Mouse (Mus musculus) midbrain, embryonic 13.5 days (tissue): ENCODE measurements at regions not wholly inside any gene's neighbourhood (a gene's known extent, or its start where the extent isn't known, plus 50 kb on each side); places are given as distances from the start of the nearest gene placed in this dataset.

ENCODE experiments used
- ATAC-seq: fragments of 200-750 bp; cut with Nextera tagmentation; 2 replicates; pipeline ENCODE4 v1.8.0; 2017; ENCODE audit warnings: mild to moderate bottlenecking, moderate TSS enrichment, moderate library complexity
- H3K27ac ChIP-seq: fragments of 300-500 bp; sonication (generic); 2 replicates; pipeline ENCODE4 v1.5.1; 2015; ENCODE audit warnings: inconsistent platforms, mild to moderate bottlenecking, moderate library complexity
- H3K27me3 ChIP-seq: fragments of 300-500 bp; sonication (generic); 2 replicates; pipeline ENCODE4 v1.6.1; 2015; ENCODE audit warnings: mild to moderate bottlenecking, inconsistent platforms
- H3K36me3 ChIP-seq: fragments of 300-500 bp; sonication (generic); 2 replicates; pipeline ENCODE4 v1.6.1; 2015; ENCODE audit warnings: mild to moderate bottlenecking, inconsistent platforms
- H3K4me1 ChIP-seq: fragments of 300-500 bp; sonication (generic); replicated peaks from 2 replicates; pipeline ENCODE4 v1.6.1; 2015; ENCODE audit warnings: inconsistent platforms
- H3K4me2 ChIP-seq: fragments of 300-500 bp; sonication (generic); replicated peaks from 2 replicates; pipeline ENCODE4 v1.6.1; 2015; ENCODE audit warnings: moderate library complexity, mild to moderate bottlenecking, inconsistent platforms
- H3K4me3 ChIP-seq: fragments of 300-500 bp; sonication (generic); replicated peaks from 2 replicates; pipeline ENCODE4 v1.5.1; 2015; ENCODE audit warnings: mild to moderate bottlenecking, inconsistent platforms
- H3K9ac ChIP-seq: fragments of 300-500 bp; sonication (generic); replicated peaks from 2 replicates; pipeline ENCODE4 v1.6.1; 2015; ENCODE audit warnings: mild to moderate bottlenecking, inconsistent platforms
- H3K9me3 ChIP-seq: fragments of 300-500 bp; sonication (generic); 2 replicates; pipeline ENCODE4 v1.6.1; 2016; ENCODE audit warnings: mild to moderate bottlenecking, inconsistent platforms
- WGBS: fragments of 180-500 bp; shearing (Covaris S2); methylation state at CpG from one replicate; pipeline ENCODE4 v1.1.7; 2015; 5-methylcytosine and 5-hydroxymethylcytosine counted together

DNA sequence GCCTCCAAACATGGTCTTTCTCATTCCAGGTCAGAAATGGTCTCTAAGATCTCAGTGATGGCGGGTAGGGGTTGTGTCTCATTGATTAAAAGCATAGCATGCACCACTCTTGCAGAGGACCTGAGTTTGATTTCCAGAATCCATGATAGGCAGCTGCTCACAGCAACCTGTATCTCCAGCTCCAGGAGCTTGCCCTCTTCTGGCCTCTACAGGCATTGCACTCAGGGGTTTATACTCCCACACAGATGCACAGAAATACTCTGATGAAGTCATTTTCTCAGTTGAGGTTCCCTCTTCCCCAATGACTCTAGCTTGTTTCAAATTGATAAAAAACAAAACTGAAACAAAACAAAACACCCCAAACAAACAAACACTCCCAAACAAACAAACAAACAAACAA, 81.1 kb upstream of the Gm11983 start:
- H3K36me3 ChIP-seq, result no peaks in the 10 kb centered on the region
- H3K4me2 ChIP-seq, result no peak overlapping the region
- H3K9me3 ChIP-seq, result no peaks in the 10 kb centered on the region; the same call in 1 of the 2 replicates
- no peak overlapping the region for H3K9ac ChIP-seq
- no peaks in the 10 kb centered on the region for H3K4me1 ChIP-seq
- no peaks in the 10 kb centered on the region for H3K27me3 ChIP-seq
- H3K4me3 ChIP-seq, result no peak overlapping the region
- WGBS, result 96% methylated on average over 1 of the region's 1 CpGs
- no peak for ATAC-seq
- H3K27ac ChIP-seq, result no peak overlapping the region

DNA sequence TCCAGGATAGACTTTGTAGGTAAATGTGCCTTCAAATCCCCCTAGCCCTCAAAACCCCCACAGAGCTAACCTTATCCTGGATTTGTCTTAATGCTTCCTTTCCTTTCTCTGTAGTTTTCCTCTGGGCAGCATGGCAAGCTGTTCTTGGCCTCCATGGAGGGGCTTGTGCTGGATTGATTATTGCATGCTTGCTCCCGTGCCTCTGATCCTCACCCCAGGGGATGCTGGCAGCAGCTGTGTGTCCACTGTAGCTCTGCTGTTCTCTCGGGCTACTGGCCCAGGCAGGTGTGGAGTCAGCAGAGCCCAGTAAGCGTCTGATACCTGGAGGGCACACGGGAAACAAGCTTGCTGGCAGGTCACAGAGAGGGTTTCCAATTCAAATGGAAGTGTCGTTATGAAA, 68.2 kb upstream of the Gm11983 start:
- 39% methylated on average over 5 of the region's 5 CpGs for WGBS
- ATAC-seq, result no peak

DNA sequence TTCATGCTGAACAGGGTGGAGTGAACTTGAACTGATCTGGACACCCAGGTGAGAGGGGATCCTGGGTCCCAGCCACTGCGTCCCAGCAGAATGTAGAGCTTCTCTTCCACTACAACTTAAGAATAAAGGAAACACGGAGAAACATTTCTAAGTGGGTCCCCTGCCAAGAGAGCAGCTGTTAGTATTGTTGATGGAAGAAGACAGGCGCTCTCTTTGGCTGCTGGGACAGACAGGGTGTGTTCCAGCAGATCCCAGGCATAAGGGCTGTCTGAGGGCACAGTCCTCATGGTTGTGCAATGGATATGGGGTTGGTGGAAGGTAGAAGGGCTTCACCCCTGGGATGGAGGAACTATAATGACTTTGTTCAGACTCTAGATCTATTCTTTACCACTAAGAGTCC, 65.5 kb upstream of the Gm11983 start:
- 75% methylated on average over 3 of the region's 3 CpGs for WGBS
- no peak overlapping the region for H3K27ac ChIP-seq

More for the DNA sequence above, 68.2 kb upstream of the Gm11983 start:
- H3K36me3 ChIP-seq, result no peaks in the 10 kb centered on the region
- H3K9ac ChIP-seq, result no peak overlapping the region
- no peak overlapping the region for H3K4me2 ChIP-seq
- H3K4me3 ChIP-seq, result no peak overlapping the region
- no peaks in the 10 kb centered on the region for H3K27me3 ChIP-seq
- no peak overlapping the region for H3K27ac ChIP-seq
- peaks cover 13% of the 10 kb centered on the region for H3K4me1 ChIP-seq
- no peaks in the 10 kb centered on the region for H3K9me3 ChIP-seq

DNA sequence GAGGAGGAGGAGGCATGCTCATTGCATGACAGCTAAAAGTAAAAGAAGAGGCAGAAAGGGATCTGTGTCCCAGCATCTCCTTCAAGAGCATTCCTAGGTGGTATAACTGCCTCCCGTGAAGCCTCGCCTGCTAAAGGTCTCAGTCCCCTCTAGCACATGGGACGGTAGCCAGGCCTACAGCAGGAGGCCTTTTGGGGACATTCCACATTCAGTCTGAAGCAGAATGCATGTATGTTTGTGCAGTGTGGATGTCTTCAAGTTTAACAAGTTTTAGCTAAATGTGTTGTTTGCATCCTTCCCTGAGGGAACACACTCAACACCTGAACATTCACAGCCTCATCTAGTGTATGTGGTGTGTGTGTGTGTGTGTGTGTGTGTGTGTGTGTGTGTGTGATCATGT, 64.8 kb upstream of the Gm11983 start:
- no peak for ATAC-seq

More for the DNA sequence above, 65.5 kb upstream of the Gm11983 start:
- no peak overlapping the region for H3K9ac ChIP-seq
- no peak for ATAC-seq
- no peaks in the 10 kb centered on the region for H3K27me3 ChIP-seq
- H3K36me3 ChIP-seq, result no peaks in the 10 kb centered on the region
- peaks cover 27% of the 10 kb centered on the region for H3K4me1 ChIP-seq
- no peak overlapping the region for H3K4me3 ChIP-seq
- H3K4me2 ChIP-seq, result no peak overlapping the region
- no peaks in the 10 kb centered on the region for H3K9me3 ChIP-seq

GRCm38 (mm10) chr11:6900769-6901481, 63.5 kb upstream of the Gm11983 start:
- Histone ChIP-seq H3K4me1 (peaks cover 27% of the 10 kb centered on the region), H3K4me2 (peak overlapping the region; percentile 35), H3K9ac (0 out of 2 replicates have a peak overlapping the region, but pooled peaks have one; percentile 24), H3K27ac (peak overlapping the region; percentile 73), H3K4me3 (no peak overlapping the region), H3K9me3 (no peaks in the 10 kb centered on the region), H3K27me3 (no peaks in the 10 kb centered on the region), H3K36me3 (no peaks in the 10 kb centered on the region)
- peak; percentile 67 for ATAC-seq
- WGBS, result 17% methylated on average over 11 of the region's 11 CpGs

More for the DNA sequence above, 64.8 kb upstream of the Gm11983 start:
- Histone ChIP-seq H3K4me2 (no peak overlapping the region), H3K36me3 (no peaks in the 10 kb centered on the region), H3K27me3 (no peaks in the 10 kb centered on the region), H3K4me1 (peaks cover 27% of the 10 kb centered on the region), H3K27ac (no peak overlapping the region), H3K9me3 (no peaks in the 10 kb centered on the region), H3K4me3 (no peak overlapping the region), H3K9ac (no peak overlapping the region)
- 65% methylated on average over 3 of the region's 3 CpGs for WGBS

- Histone ChIP-seq H3K27ac (peak overlapping the region; percentile 73), H3K27me3 (no peaks in the 10 kb centered on the region), H3K9ac (0 out of 2 replicates have a peak overlapping the region, but pooled peaks have one; percentile 24), H3K36me3 (no peaks in the 10 kb centered on the region), H3K4me2 (peak overlapping the region; percentile 35), H3K4me3 (no peak overlapping the region), H3K9me3 (no peaks in the 10 kb centered on the region), H3K4me1 (peaks cover 23% of the 10 kb centered on the region)
- WGBS, result 13% methylated on average over 12 of the region's 12 CpGs
- peak; percentile 67 for ATAC-seq
These were observed 62.9 kb upstream of the Gm11983 start for GRCm38 (mm10) chr11:6900357-6900756.

- WGBS, result 82% methylated on average over 13 of the region's 13 CpGs
- H3K36me3 ChIP-seq, result no peaks in the 10 kb centered on the region
- H3K9ac ChIP-seq, result no peak overlapping the region
- ATAC-seq, result no peak
- no peak overlapping the region for H3K4me2 ChIP-seq
- no peaks in the 10 kb centered on the region for H3K27me3 ChIP-seq
- peaks cover 21% of the 10 kb centered on the region for H3K4me1 ChIP-seq
- H3K4me3 ChIP-seq, result no peak overlapping the region
- H3K9me3 ChIP-seq, result no peaks in the 10 kb centered on the region
- 0 out of 2 replicates have a peak overlapping the region, but pooled peaks have one; percentile 73 for H3K27ac ChIP-seq
These were observed 62.0 kb upstream of the Gm11983 start for GRCm38 (mm10) chr11:6899271-6900005.

DNA sequence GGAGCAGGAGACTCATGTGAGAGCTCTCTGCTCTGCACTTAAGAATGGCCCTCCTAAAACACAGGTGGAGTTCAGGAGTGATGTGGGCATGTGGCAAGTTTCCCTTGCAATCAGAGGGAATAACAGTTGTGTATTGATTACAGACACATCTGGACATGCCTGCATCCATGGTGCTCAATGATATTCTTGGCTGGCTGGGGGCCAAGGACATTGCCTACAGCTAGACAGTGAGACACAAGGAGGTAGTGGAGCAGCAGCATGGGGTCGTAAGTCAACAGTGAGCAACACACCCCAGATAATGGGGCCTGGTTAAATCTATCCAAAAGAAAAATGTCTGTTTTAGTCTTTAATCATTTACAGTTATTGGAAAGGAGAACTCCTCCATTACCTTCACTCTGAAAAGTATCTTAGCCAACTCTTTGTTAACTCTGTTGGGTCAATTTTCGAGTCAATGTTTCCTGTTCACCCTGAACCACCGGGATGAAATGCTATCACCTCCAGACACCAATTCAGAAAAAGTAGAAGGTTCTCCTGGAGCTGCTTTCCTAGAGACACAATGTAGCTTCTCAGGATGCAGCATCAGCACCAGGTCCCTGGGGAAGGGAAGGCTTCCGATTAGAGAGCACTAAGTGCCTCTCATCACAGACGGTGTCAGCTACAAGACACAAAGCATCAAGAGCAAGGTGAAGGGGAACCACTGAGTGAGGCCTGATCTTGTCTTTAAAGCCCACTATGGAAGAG, 61.1 kb upstream of the Gm11983 start:
- no peak for ATAC-seq
- Histone ChIP-seq H3K9ac (no peak overlapping the region), H3K27ac (no peak overlapping the region), H3K27me3 (no peaks in the 10 kb centered on the region), H3K4me2 (no peak overlapping the region), H3K4me3 (no peak overlapping the region), H3K4me1 (peaks cover 21% of the 10 kb centered on the region), H3K9me3 (no peaks in the 10 kb centered on the region), H3K36me3 (no peaks in the 10 kb centered on the region)
- WGBS, result 87% methylated on average over 5 of the region's 5 CpGs

GRCm38 (mm10) chr11:6895786-6896093, 58.3 kb upstream of the Gm11983 start:
- Histone ChIP-seq H3K4me3 (no peak overlapping the region), H3K4me2 (no peak overlapping the region), H3K27ac (no peak overlapping the region), H3K27me3 (no peaks in the 10 kb centered on the region), H3K9ac (no peak overlapping the region), H3K4me1 (peaks cover 15% of the 10 kb centered on the region), H3K36me3 (no peaks in the 10 kb centered on the region), H3K9me3 (no peaks in the 10 kb centered on the region)
- ATAC-seq, result no peak
- WGBS, result 62% methylated on average over 8 of the region's 8 CpGs

- WGBS, result 32% methylated on average over 7 of the region's 7 CpGs
- H3K36me3 ChIP-seq, result no peaks in the 10 kb centered on the region
- ATAC-seq, result no peak
These were observed 57.7 kb upstream of the Gm11983 start for GRCm38 (mm10) chr11:6894911-6895785.

DNA sequence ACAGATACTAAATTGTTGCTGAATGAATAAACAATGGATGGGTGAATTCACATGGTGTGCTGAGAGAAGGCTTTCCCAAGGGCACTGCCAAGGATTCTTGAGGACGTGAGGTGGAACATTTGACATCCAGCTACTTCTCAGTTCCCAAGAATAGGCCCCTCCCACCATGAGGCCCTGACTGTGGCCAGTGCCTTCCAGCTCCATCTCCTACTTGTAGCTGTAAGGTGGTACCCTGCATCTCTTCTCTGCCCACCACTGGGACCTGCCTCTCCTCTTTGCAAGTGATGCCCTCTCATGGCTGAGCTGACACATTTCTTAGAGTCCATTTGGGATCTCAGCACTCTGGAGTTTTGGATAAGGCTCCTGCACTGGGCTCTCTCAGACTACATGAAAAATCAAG, 56.3 kb upstream of the Gm11983 start:
- Histone ChIP-seq H3K36me3 (no peaks in the 10 kb centered on the region), H3K4me2 (no peak overlapping the region), H3K27ac (no peak overlapping the region), H3K4me3 (no peak overlapping the region), H3K9ac (no peak overlapping the region), H3K4me1 (0 out of 2 replicates have a peak, but pooled peaks cover 2% of the 10 kb centered on the region), H3K9me3 (no peaks in the 10 kb centered on the region), H3K27me3 (no peaks in the 10 kb centered on the region)
- ATAC-seq, result no peak
- 82% methylated on average over 1 of the region's 1 CpGs for WGBS

More at GRCm38 (mm10) chr11:6894911-6895785, 57.7 kb upstream of the Gm11983 start:
- Histone ChIP-seq H3K27ac (no peak overlapping the region), H3K4me1 (peaks cover 9% of the 10 kb centered on the region), H3K9me3 (no peaks in the 10 kb centered on the region), H3K4me3 (no peak overlapping the region), H3K27me3 (no peaks in the 10 kb centered on the region), H3K4me2 (no peak overlapping the region), H3K9ac (no peak overlapping the region)
